Mouse (Mus musculus) brown adipose tissue, adult 24 weeks (tissue): ENCODE data around the gene Olfr1288. TPM values are rescaled to one million over a fixed set of nuclear protein-coding genes. Genes with fewer than 3 reads are reported as not detected.

Source experiments
- H3K27ac ChIP-seq: fragments of 200-500 bp; replicated peaks from 2 replicates; pipeline ENCODE4 v1.5.1; 2012; ENCODE audit warnings: low read depth, mild to moderate bottlenecking, low read length
- H3K4me1 ChIP-seq: fragments of 200-500 bp; 2 replicates; pipeline ENCODE4 v1.6.1; 2012; ENCODE audit warnings: low read length, mixed read lengths; ENCODE audit not compliant: control insufficient read depth, insufficient read depth, insufficient read length
- H3K4me3 ChIP-seq: fragments of 200-500 bp; 2 replicates; pipeline ENCODE4 v1.5.1; 2012; ENCODE audit warnings: low read depth, mild to moderate bottlenecking, low read length, moderate library complexity; ENCODE audit not compliant: insufficient read depth
- polyA plus RNA-seq: library from polyadenylated mRNA; stranded (reverse); fragments of >200 nt; gene quantifications from 2 replicates; pipeline ENCODE4 v1.2.4, GENCODE M21; 2012; ENCODE audit not compliant: missing spikeins, insufficient read depth, insufficient read length

Olfr1288 gene
- polyA plus RNA-seq: not detected in 2 replicates

DNA sequence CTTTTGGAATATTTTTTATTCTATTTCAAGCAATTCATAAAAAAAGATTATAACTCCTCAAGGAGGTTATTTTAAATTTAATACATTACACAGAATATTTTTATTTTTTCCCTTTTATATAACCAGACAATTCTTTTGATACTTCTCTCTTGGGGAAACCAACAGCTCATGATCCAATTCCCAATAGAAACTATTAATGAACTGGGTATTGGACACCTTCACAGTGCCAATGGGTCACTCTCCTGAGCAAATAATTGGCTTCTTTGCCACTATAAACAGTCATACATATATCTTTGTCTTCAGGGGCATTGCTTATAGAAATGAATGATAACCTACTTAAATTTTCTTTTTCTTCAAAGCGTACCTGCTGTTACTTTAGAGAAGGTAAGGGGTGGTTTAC, at the start of gene Olfr1288:
Gene Olfr1288, plus strand, starts transcription at position 301 of the 400 bp plus-strand sequence.
- no peak within 1 kb of the TSS for H3K4me3 ChIP-seq
- no peak within 1 kb of the TSS for H3K27ac ChIP-seq
- no peaks in the 10 kb centered on the region for H3K4me1 ChIP-seq

DNA sequence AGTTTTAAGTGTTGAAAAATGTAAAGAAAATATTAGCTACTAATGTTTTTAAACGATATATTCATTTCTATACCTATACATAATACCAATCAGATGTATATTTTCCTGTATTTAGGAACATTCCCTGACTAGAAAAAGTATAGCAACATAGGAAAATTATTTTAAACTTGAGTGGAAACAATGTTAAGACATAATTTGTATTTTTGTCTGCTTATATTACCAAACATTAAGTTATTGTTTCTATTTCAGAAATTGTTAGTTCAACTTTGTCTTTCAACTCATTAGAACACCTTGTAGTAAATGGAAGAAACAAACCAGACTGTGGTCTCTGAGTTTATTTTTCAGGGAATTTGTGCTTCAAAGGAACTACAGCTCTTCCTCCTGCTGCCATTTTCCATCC, 25.1 kb upstream of the Olfr1288 start, which contains the start of gene Olfr1287:
Gene Olfr1287, plus strand, starts transcription at position 301 of the 400 bp plus-strand sequence.
- no peaks in the 10 kb centered on the region for H3K4me1 ChIP-seq
- H3K27ac ChIP-seq: no peak within 1 kb of the TSS
- H3K4me3 ChIP-seq: no peak within 1 kb of the TSS

DNA sequence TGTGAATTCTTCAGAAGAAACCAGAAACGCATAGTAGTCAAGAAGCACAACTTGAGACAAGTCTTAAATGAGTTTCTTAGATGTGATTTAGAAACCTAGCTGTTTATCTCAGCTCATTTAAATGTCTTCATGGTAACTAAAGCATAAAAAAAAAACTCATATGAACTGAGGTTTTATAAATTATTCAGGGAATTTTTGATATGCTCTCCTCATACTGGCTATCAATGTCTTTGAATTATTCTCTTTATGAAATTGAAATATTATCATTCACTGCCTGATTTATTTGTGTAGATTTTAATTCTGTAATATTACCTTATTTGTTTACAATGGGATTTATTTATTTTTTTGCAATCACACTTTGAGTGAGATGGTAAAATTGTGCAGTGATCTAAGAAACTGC, 6.6 kb downstream of the Olfr1288 start, which contains the start of gene Olfr1289:
Gene Olfr1289, plus strand, starts transcription at position 301 of the 400 bp plus-strand sequence.
- Histone ChIP-seq H3K4me3 (no peak within 1 kb of the TSS), H3K27ac (no peak within 1 kb of the TSS), H3K4me1 (no peaks in the 10 kb centered on the region)

DNA sequence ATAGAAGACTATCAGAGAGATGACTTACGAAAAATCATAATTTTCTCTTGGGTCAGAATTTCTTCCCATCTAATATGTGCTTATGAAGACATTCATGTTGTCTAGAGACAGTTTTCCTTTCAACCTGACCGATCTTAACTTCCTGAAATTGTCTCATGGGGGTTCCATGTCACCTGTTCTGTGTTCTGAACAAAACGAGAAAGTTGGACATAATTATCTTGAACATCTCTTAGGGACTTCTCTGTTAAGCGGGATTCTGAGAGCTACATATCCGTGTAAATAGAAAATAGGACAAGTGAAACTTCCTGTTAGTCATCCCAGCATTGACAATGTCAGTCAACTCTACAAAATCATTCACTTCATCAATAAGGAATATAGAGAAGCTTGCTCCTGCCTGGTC, 19.8 kb downstream of the Olfr1288 start, which contains the start of gene Olfr1290:
Gene Olfr1290, minus strand, starts transcription at position 101 of the 400 bp plus-strand sequence.
- Histone ChIP-seq H3K4me3 (no peak within 1 kb of the TSS), H3K4me1 (no peaks in the 10 kb centered on the region), H3K27ac (no peak within 1 kb of the TSS)

DNA sequence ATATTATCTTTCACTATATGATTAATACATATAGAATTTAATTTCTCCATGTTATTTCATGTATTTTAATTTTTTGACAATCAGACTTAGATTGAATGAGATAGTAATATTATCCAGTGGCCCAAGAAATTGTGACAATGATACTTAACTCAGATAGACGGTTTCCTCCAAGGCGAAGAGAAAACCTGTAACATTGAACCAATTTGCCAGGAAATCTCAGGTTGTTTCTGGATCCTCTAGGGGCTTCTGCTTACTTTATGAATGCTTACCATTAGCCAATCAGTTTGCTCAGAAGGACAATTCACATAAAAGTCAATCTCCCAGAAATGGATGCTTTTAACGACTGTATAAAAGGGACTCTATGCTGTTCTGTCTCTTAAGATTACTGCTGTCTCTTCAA, 23.0 kb downstream of the Olfr1288 start, which contains the start of gene Olfr1291-ps1:
Gene Olfr1291-ps1, plus strand, starts transcription at position 301 of the 400 bp plus-strand sequence.
- Histone ChIP-seq H3K4me1 (no peaks in the 10 kb centered on the region), H3K4me3 (no peak within 1 kb of the TSS), H3K27ac (no peak within 1 kb of the TSS)

DNA sequence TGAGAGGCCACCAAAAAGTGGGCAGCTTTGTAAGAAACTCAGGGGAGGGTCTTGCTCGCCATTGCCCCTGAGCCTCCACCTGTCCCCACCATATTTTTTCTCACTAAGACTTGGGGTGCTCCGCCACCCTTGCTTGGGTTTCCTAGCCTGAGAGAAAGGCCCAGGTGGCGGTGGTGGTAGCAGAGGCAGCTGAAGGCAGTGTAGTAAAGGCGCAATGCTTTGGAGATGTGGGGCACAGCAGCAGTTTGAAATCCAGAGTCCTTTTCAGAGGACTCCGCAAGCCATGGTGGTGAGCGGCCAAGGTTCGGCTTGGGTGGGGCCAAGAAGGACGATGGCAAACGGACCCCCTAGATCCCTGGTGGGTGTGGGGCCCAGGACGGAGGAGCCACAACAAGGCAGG, 43.5 kb downstream of the Olfr1288 start:
- Histone ChIP-seq H3K4me1 (no peaks in the 10 kb centered on the region), H3K4me3 (no peak overlapping the region), H3K27ac (no peak overlapping the region)

DNA sequence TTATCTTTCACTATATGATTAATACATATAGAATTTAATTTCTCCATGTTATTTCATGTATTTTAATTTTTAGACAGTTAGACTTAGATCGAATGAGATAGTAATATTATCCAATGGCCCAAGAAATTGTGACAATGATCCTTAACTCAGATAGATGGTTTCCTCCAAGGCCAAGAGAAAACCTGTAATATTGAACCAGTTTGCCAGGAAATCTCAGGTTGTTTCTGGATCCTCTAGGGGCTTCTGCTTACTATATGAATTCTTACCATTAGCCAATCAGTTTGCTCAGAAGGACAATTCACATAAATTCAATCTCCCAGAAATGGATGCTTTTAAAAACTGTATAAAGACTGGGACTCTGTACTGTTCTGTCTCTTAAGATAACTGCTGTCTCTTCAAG, 51.0 kb downstream of the Olfr1288 start, which contains the start of gene Olfr1293-ps:
Gene Olfr1293-ps, plus strand, starts transcription at position 301 of the 400 bp plus-strand sequence.
- Histone ChIP-seq H3K27ac (no peak within 1 kb of the TSS), H3K4me3 (no peak within 1 kb of the TSS), H3K4me1 (no peaks in the 10 kb centered on the region)

Other genes starting within 250 kb of the Olfr1288 start
- gene 4930430A15Rik, start 244.5 kb upstream of the Olfr1288 start, polyA plus RNA-seq: not detected in 2 replicates
- not detected in 2 replicates for gene Olfr1275, start 238.8 kb upstream of the Olfr1288 start, polyA plus RNA-seq
- gene Olfr1276, start 219.6 kb upstream of the Olfr1288 start, polyA plus RNA-seq: not detected in 2 replicates
- not detected in 2 replicates for gene Olfr1277, start 200.0 kb upstream of the Olfr1288 start, polyA plus RNA-seq
- not detected in 2 replicates for gene Olfr1278, start 184.0 kb upstream of the Olfr1288 start, polyA plus RNA-seq
- not detected in 2 replicates for gene Olfr1279, start 173.5 kb upstream of the Olfr1288 start, polyA plus RNA-seq
- gene Olfr1280, start 160.1 kb upstream of the Olfr1288 start, polyA plus RNA-seq: not detected in 2 replicates
- not detected in 2 replicates for gene Olfr1281, start 147.6 kb upstream of the Olfr1288 start, polyA plus RNA-seq
- not detected in 2 replicates for gene Olfr1282, start 138.0 kb upstream of the Olfr1288 start, polyA plus RNA-seq
- gene Olfr1283, start 107.3 kb upstream of the Olfr1288 start, polyA plus RNA-seq: not detected in 2 replicates
- gene Olfr1284, start 98.6 kb upstream of the Olfr1288 start, polyA plus RNA-seq: not detected in 2 replicates
- not detected in 2 replicates for gene Olfr1286, start 51.0 kb upstream of the Olfr1288 start, polyA plus RNA-seq
- gene Olfr1287, start 25.0 kb upstream of the Olfr1288 start, polyA plus RNA-seq: not detected in 2 replicates
- not detected in 2 replicates for gene Olfr1289, start 6.7 kb downstream of the Olfr1288 start, polyA plus RNA-seq
- gene Olfr1290, start 19.7 kb downstream of the Olfr1288 start, polyA plus RNA-seq: not detected in 2 replicates
- gene Olfr1291-ps1, start 23.1 kb downstream of the Olfr1288 start, polyA plus RNA-seq: not detected in 2 replicates
- gene Olfr1293-ps, start 51.1 kb downstream of the Olfr1288 start, polyA plus RNA-seq: not detected in 2 replicates
- gene Olfr1294, start 66.2 kb downstream of the Olfr1288 start, polyA plus RNA-seq: not detected in 2 replicates
- not detected in 2 replicates for gene Olfr1295, start 95.6 kb downstream of the Olfr1288 start, polyA plus RNA-seq
- not detected in 2 replicates for gene Olfr1297, start 152.4 kb downstream of the Olfr1288 start, polyA plus RNA-seq
- not detected in 2 replicates for gene Olfr1298, start 175.1 kb downstream of the Olfr1288 start, polyA plus RNA-seq
- not detected in 2 replicates for gene Olfr1299, start 187.3 kb downstream of the Olfr1288 start, polyA plus RNA-seq